Mouse (Mus musculus): ENCODE data around the gene Bax.
"Not testable (repeated sequence)": the region's sequence is repeated elsewhere in the genome, so short reads cannot be mapped to it uniquely, and the experiment has no call there.

Bax gene

DNA sequence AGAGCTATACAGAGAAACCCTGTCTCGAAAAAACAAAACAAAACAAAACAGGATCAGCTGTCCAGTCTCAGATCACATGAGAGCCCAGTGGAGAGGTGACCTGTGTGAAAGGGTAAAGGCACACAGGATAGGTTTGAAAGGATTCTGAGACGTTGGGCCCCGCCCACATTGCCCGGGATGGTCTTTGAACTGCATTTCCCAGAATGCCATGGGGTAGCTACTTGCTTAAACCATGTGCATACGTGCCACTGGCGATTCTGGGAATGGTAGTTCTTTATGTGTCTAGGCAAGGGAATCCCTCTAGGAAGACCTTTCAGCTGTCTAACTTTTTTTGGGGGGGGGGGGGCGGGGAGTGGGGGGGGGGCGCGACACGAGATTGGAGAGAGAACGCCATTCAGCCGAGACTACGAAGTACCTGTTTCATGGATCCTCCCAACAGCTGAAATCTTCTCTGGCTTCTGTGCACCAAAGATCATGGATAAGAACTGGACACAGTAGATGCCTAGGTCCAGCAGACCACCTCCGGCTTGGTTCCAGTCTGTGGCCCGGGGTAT is 14.8 kb upstream of the Bax start, which contains the start of gene Tulp2:
Tulp2 (plus strand) TSS at position 504 of the 554 bp plus-strand sequence.
- no peak for DNase-seq (ENCODE audit: low spot score)

DNA sequence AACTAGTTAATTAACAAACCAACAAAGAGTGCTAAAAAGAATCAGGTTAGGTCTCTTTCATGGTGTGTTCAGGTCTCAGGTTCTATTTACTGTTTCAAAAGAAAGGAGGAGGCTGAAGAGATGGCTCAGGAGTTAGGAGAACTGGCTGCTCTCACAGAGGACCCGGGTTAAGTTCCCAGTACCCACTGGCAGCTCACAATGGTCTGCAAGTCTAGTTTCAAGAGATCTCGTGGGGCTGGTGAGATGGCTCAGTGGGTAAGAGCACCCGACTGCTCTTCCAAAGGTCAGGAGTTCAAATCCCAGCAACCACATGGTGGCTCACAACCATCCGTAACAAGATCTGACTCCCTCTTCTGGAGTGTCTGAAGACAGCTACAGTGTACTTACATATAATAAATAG is 13.6 kb upstream of the Bax start:
- not testable (repeated sequence) for DNase-seq (ENCODE audit: low spot score)

DNA sequence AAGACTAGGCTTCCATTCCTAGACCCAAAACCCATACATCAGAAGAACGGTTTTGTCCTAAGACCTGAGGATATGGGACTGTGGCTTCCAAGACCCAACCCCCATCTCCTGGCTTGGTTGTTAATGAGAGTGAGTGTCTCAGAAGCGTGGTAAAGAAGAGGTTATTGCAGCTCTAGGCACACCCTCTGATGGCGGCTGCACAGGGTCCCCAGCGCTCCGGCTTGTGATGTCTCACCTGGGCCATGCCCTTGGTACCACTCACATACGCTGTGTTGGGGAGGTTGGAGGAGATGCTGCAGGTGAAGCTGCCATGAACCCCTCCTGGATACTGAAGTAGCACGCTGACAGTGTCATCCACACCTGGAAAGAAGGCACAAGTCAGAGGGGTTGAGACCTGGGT is 12.1 kb upstream of the Bax start:
- no peak for DNase-seq (ENCODE audit: low spot score)

- DNase-seq (ENCODE audit: low spot score): no peak
Observed at GRCm38 (mm10) chr7:45477003-45477402, 10.3 kb upstream of the Bax start.

DNA sequence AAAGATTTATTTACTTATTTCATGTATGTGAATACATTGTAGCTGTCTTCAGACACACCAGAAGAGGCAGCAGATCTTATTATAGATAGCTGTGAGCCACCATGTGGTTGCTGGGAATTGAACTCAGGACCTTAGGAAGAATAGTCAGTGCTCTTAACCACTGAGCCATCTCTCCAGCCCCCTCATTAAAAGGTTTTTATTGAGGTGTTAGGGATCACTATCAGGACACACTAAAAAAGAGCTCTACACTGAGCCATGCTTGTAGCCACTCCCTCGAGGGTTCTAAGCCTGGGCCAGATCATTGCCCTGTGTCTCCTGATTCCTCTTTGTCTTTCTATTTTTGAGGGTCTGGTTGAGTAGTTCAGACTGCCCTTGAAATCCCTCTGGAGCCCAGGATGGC is 9.8 kb upstream of the Bax start:
- DNase-seq (ENCODE audit: low spot score): no peak

DNA sequence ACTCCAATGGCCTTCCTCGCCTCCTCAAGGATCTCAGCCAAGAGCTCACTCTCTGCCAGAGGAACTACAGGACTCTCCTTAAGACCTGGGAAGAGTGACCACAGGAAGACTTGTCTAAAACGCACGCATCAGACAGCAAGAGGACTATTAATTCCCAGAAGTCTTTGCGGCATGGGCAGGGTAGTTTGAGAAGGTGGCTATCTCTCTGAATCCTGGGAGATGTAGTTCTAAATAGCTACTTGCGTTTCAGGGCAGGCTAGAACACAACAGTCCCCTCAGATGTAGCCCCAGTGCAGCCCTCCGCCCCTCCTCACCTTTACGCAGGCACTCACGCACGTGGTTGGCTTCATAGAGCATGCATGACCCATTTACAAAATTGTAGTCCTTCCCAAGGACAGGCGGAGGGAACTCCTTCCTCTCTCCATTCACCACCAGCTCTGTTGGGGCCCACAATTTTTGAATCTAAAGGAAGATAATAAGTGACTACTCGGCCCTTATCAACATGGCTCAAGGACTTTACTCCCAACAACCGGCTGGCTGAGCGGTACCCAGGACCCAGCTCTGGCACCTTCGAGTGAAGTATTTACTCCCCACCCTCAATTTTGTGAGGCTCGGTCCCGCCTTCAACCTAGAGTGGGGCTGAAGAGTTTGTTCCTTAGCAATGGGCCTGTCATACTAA is 8.7 kb upstream of the Bax start:
- no peak for DNase-seq (ENCODE audit: low spot score)

DNA sequence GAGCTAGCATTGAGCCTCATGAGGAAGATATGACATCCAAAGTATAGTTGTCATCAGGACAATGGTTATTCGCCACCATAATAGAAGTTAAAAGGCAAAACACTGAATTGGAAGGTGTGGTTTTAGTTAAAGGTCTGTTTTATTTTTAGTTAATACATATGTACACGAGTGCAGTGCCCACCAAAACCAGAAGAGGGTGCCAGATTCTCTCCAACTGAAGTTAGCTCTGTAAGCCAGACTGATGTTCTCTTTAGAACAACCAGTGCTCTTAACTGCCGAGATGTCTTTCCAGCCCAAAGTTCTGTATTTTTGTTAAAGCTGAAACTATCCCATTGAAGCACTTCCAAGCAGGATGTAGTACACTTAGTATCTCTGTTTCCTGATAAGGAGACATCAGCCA is 4.2 kb upstream of the Bax start:
- no peak for DNase-seq (ENCODE audit: low spot score)

DNA sequence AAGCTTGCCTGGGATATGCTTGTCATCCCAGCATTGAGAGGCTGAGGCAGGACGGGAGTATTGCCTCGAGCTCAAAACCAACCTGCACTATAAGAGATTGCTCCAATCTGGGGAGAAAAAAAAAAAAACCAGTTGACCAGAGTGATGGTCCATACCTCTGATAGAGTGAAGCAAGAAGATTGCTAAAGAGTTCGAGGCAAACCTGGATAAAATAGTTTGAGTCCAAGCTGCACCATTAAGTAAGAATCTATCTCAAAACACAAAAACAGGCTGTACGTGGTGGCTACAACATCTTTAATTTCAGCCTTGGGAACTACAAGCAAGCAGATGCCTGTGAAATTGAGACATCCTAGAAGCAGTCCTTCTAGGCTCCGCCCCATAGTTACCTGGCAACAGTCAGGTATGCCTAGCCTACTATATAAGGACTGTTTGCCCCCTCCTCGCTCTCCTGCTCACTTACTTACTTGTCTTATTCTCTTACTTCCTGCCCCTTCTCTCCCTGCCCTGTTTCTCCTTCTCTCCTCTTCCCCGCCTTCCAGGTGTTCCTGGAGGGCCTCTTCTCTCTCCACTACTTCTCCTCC is 482 bp upstream of the Bax start:
- no peak for DNase-seq (ENCODE audit: low spot score)

- DNase-seq (ENCODE audit: low spot score): no peak
Observed at GRCm38 (mm10) chr7:45465549-45465948, 1.1 kb downstream of the Bax start.

- no peak for DNase-seq (ENCODE audit: low spot score)
Observed at GRCm38 (mm10) chr7:45465112-45465511, 1.6 kb downstream of the Bax start.

GRCm38 (mm10) chr7:45463987-45464778 is 2.5 kb downstream of the Bax start:
- no peak for DNase-seq (ENCODE audit: low spot score)

DNA sequence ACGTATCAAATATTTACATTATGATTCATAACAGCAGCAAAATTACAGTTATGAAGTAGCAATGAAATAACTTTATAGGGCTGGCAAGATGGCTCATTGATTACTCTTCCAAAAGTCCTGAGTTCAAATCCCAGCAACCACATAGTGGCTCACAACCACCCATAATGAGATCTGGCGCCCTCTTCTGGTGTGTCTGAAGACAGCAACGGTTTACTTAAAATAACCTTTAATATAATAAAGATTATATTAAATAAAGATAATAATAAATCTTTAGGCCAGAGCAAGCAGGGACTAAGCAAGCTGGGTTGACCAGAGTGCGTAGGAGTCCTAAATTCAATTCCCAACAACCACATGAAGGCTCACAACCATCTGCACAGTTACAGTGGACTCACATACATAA is 3.8 kb downstream of the Bax start:
- not testable (repeated sequence) for DNase-seq (ENCODE audit: low spot score)

- no peak for DNase-seq (ENCODE audit: low spot score)
Observed at GRCm38 (mm10) chr7:45462325-45462724, 4.4 kb downstream of the Bax start.

GRCm38 (mm10) chr7:45461781-45462180 is 4.9 kb downstream of the Bax start:
- DNase-seq (ENCODE audit: low spot score): no peak

DNA sequence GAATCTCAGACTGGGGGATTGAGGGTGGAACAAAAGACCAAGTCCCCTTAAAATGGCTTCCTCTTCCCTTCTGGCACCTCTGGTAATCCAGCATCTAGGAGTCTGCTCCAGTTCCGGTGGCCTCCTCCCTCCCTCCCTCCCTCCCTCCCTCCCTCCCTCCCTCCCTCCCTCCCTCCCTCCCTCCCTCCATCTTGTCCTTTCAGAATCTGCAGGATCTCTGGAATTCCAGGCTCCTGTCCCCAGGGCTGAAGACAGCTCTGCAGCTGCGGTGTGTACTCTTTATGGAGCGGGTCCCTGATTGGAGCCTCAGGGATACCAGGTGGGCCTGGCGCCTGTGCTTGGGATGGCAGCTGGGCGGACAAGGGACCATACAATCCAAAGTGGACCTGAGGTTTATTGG is 5.4 kb downstream of the Bax start:
- DNase-seq (ENCODE audit: low spot score): no peak

DNA sequence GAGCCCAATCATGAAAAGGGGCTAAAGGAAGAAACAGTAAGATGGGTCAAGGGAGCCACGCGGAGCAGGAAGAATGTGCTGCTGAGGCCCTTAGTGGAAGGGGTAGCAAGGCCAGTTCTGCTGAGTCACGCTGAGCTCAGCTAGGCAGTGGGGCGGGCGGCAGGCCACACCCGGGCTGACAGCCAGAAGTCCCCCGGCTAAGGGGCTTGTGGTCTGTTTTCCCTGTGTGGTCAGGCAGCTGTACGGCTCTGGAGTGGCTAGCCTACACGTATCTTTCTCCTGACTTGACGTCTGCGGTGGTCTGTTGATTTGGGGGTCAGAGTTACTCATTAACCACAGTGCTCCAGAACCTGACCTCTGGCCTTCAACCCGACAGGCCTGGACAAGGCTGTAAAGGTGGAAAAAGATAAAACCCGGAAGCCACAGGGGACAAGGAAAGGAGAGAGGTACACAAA is 5.8 kb downstream of the Bax start:
- no peak for DNase-seq (ENCODE audit: low spot score)

DNA sequence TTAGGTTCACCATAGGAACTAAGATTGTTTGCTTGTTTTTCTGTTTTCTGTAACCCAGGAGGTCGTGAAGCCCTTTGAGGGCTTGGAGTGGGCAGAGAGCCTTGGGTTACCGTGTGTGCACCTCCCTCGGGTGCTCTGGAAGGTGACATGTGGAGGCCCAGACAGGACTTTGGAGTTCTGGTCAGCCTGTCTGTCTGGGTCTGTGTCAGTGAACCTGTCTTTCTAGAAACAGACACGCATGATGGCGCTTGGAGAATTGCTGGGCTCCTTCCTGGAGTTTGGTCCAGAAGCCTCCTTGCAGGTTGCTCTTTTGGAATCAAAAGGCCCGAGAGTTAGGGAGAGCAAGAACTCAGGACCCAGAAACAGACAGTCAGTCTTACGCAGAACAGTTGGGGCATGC is 6.3 kb downstream of the Bax start:
- DNase-seq (ENCODE audit: low spot score): no peak

GRCm38 (mm10) chr7:45459564-45460140 is 7.0 kb downstream of the Bax start, which contains the start of gene Ftl1:
Gene Ftl1, minus strand, starts transcription at chr7:45459884.
- peak; percentile 97 for DNase-seq (ENCODE audit: low spot score)

GRCm38 (mm10) chr7:45458748-45459563 is 7.7 kb downstream of the Bax start:
- no peak for DNase-seq (ENCODE audit: low spot score)

DNA sequence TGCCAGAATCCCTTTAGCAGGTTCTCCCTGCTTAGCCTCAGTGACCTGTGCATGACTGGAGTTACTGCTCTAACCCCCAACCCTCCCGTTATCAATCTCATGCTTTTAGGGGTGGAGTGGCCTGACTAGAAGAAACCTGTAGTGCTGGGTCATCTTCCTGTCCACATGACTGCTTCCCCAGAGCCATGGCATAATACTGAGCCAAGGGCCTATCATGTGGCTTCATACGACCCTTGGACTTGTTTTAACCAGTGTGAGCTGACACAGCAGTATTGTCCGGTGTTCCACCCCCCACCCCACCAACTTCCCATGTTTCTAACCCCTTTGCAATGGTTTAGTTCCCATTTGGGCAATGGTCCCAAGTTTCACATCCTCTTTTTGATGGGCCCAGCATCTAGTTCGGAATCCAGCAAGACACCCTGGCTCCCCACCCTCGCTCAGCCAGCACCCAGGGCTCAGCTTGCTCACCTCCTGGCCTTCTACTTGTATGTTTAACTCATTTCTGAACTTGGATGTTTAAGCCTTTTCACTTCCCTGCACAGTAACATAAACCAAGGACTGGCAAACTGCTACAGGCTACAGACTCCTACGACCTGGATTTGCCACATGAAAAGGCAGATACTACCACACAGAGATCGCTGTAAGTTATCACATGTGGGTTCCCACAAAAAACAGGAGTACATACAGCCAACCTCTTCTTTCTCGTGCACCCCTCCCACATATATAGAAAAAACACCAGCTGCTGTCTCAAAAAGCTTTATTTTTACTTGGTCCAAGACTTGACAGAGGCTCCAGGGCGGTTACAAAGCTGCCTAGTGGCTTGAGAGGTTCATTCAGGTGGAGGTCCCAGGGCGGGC is 9.3 kb downstream of the Bax start:
- no peak for DNase-seq (ENCODE audit: low spot score)

Data from left cerebral cortex, adult 11 months (tissue).